ENCODE assay signal across 8 mouse cellular contexts in the genomic region with DNA sequence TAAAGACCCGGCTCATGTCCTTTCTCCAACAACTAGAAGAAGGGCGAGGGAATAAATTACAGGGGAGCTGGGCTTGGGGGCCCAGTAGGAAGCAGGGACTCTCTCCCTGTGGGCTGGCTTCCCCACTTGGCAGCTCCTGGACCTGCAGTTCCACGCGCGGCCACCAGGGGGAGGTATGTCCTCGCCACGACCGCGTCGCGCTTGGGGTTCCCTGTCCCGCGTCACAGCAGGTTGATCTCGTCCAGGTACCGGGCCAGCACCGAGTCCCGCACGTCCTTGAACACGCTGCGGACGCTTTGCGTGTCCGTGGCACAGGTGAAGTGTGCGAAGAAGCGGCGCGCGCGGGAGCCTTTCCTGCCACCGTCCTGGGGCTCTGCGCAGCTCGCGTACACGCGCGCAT. TPM values are rescaled to one million over a fixed set of nuclear protein-coding genes. Genes with fewer than 3 reads are reported as not detected.
DNase-seq lines count a peak whose midpoint lies in the region; ATAC-seq and TF ChIP-seq lines count a peak whose summit lies in the region.

No protein-coding gene starts in this region.

- no peaks in the 10 kb centered on the region for H3K27me3 ChIP-seq in E14TG2a.4 (ENCODE audit: insufficient read depth, low read length)
- H3K27me3 ChIP-seq in forebrain, embryonic 13.5 days, result peaks cover 9% of the 10 kb centered on the region; the same call in 1 of the 2 replicates

- no peak for TF ChIP-seq POLR2A in lung, adult 2 months (IDR thresholded peaks at IDR 0.05; ENCODE audit: borderline replicate concordance, extremely low read depth, low read depth, low read length)
- TF ChIP-seq POLR2A in olfactory bulb, adult 2 months (IDR thresholded peaks at IDR 0.05; ENCODE audit: insufficient read depth, low read depth, low read length), result no peak

- peak overlapping the region; percentile 47 for H3K9ac ChIP-seq in forebrain, embryonic 13.5 days

- intact Hi-C loops in heart, postnatal 14 days (cut with DNase I), result loop anchor here (1.0 to 5.0 kb wide), 4 partner anchors 24 to 670 kb away; partner anchors contain the start of gene Tle6

- peak; percentile 23; the same call in 1 of the 2 replicates for ATAC-seq in cerebellum, adult (ENCODE audit: insufficient number of reproducible peaks, low FRiP score, low TSS enrichment)
- ATAC-seq in forebrain, embryonic 13.5 days, result peak; percentile 52

- H3K4me2 ChIP-seq in forebrain, embryonic 13.5 days, result peak overlapping the region; percentile 70

- H3K4me3 ChIP-seq in E14TG2a.4 (replicated peaks; ENCODE audit: low read length), result peak overlapping the region; percentile 75
- peak overlapping the region; percentile 36 for H3K4me3 ChIP-seq in forebrain, embryonic 13.5 days
- peak overlapping the region; percentile 9 for H3K4me3 ChIP-seq in lung, adult 2 months (replicated peaks; ENCODE audit: extremely low read depth, low read depth, low read length)
- H3K4me3 ChIP-seq in olfactory bulb, adult 2 months (ENCODE audit: insufficient read depth, low read depth, low read length), result peak overlapping the region; percentile 48

- no peak overlapping the region for H3K27ac ChIP-seq in forebrain, embryonic 13.5 days
- H3K27ac ChIP-seq in olfactory bulb, adult 2 months (ENCODE audit: insufficient read depth, low read depth, low read length), result no peak overlapping the region

- peak; percentile 96 for TF ChIP-seq CTCF in E14TG2a.4 (conservative IDR thresholded peaks at IDR 0.05; ENCODE audit: low read length)
- peak; percentile 81 for TF ChIP-seq CTCF in lung, adult 2 months (IDR thresholded peaks at IDR 0.05; ENCODE audit: insufficient read depth, low read length)
- TF ChIP-seq CTCF in olfactory bulb, adult 2 months (IDR thresholded peaks at IDR 0.05; ENCODE audit: insufficient read depth, low read depth, low read length), result peak; percentile 96

- peaks cover 77% of the 10 kb centered on the region for H3K4me1 ChIP-seq in E14TG2a.4 (replicated peaks; ENCODE audit: low read depth, low read length)
- 0 out of 2 replicates have a peak, but pooled peaks cover 6% of the 10 kb centered on the region for H3K4me1 ChIP-seq in forebrain, embryonic 13.5 days
- 0 out of 2 replicates have a peak, but pooled peaks cover 2% of the 10 kb centered on the region for H3K4me1 ChIP-seq in lung, adult 2 months (ENCODE audit: control insufficient read depth, insufficient read depth, low read length)
- peaks cover 8% of the 10 kb centered on the region; the same call in 1 of the 2 replicates for H3K4me1 ChIP-seq in olfactory bulb, adult 2 months (ENCODE audit: control insufficient read depth, insufficient read depth, low read length)

- H3K36me3 ChIP-seq in E14TG2a.4 (ENCODE audit: insufficient read depth, low read length), result peaks cover 57% of the 10 kb centered on the region
- H3K36me3 ChIP-seq in forebrain, embryonic 13.5 days (ENCODE audit: poor library complexity, severe bottlenecking), result no peaks in the 10 kb centered on the region

- WGBS in forebrain, embryonic 13.5 days, result 10% methylated on average over 27 of the region's 36 CpGs
- WGBS in large intestine, adult 2 months, result 8% methylated on average over 36 of the region's 36 CpGs
- 8% methylated on average over 36 of the region's 36 CpGs for WGBS in lung, adult 2 months
- 6% methylated on average over 36 of the region's 36 CpGs for WGBS in olfactory bulb, adult 2 months

- peaks cover 6% of the 10 kb centered on the region; the same call in 1 of the 2 replicates for H3K9me3 ChIP-seq in E14TG2a.4 (ENCODE audit: low read length)
- no peaks in the 10 kb centered on the region for H3K9me3 ChIP-seq in forebrain, embryonic 13.5 days (replicated peaks)

- DNase-seq in heart, postnatal 14 days, result peak; percentile 90 to 96
- DNase-seq in large intestine, adult 2 months (ENCODE audit: low read depth, low spot score), result peak; percentile 38
- peak; percentile 95 for DNase-seq in lung, adult 2 months
- peak; percentile 73 for DNase-seq in thymus, adult 18-20 months

RNA-seq across cellular contexts. Expression of gene S1pr4, which starts 2.7 kb away (rescaled TPM):
- polyA plus RNA-seq in forebrain, embryonic 13.5 days (2015; fragmentation: Nextera tagmentation; extraction: Ambion mirVana), result 0.52 and 0.53 TPM in 2 replicates
- 1 to 10 TPM in 1 of 2 experiments, under 1 TPM in 1; 0.96 to 1.2 TPM for total RNA-seq in heart, postnatal 14 days (2021)
- polyA plus RNA-seq in large intestine, adult 2 months (2012; rRNA removed), result 4.4 and 4.8 TPM in 2 replicates
- polyA plus RNA-seq in lung, adult 2 months (2012; rRNA removed), result 40.3 and 47.5 TPM in 2 replicates
- not detected in 2 replicates for polyA plus RNA-seq in olfactory bulb, adult 2 months (2012; ENCODE audit: insufficient read depth, insufficient read length, low replicate concordance, missing spikeins)

RNA-seq across cellular contexts. Expression of gene Ncln, which starts 6.5 kb away (rescaled TPM):
- 56.8 and 60.9 TPM in 2 replicates for polyA plus RNA-seq in forebrain, embryonic 13.5 days (2015; fragmentation: Nextera tagmentation; extraction: Ambion mirVana)
- 10 to 100 TPM; 55.4 to 62.0 TPM for total RNA-seq in heart, postnatal 14 days (2021)
- 242 and 319 TPM in 2 replicates for polyA plus RNA-seq in large intestine, adult 2 months (2012; rRNA removed)
- 197 and 203 TPM in 2 replicates for polyA plus RNA-seq in lung, adult 2 months (2012; rRNA removed)
- polyA plus RNA-seq in olfactory bulb, adult 2 months (2012; ENCODE audit: insufficient read depth, insufficient read length, low replicate concordance, missing spikeins), result 181 TPM in 1 of 2 replicates, not detected in the other

RNA-seq across cellular contexts. Expression of gene Celf5, which starts 20.1 kb away (rescaled TPM):
- polyA plus RNA-seq in forebrain, embryonic 13.5 days (2015; fragmentation: Nextera tagmentation; extraction: Ambion mirVana), result 48.8 and 57.4 TPM in 2 replicates
- total RNA-seq in heart, postnatal 14 days (2021), result under 1 TPM; 0.15 to 0.19 TPM
- polyA plus RNA-seq in large intestine, adult 2 months (2012; rRNA removed), result 2.3 and 5.3 TPM in 2 replicates
- polyA plus RNA-seq in lung, adult 2 months (2012; rRNA removed), result 0.92 and 1.1 TPM in 2 replicates
- not detected in 2 replicates for polyA plus RNA-seq in olfactory bulb, adult 2 months (2012; ENCODE audit: insufficient read depth, insufficient read length, low replicate concordance, missing spikeins)

RNA-seq across cellular contexts. Expression of gene Gna15, which starts 21.4 kb away (rescaled TPM):
- polyA plus RNA-seq in forebrain, embryonic 13.5 days (2015; fragmentation: Nextera tagmentation; extraction: Ambion mirVana), result 0.48 and 0.57 TPM in 2 replicates
- total RNA-seq in heart, postnatal 14 days (2021), result under 1 TPM; 0.73 to 0.76 TPM
- polyA plus RNA-seq in large intestine, adult 2 months (2012; rRNA removed), result 1.6 and 2.3 TPM in 2 replicates
- 8.5 and 9.5 TPM in 2 replicates for polyA plus RNA-seq in lung, adult 2 months (2012; rRNA removed)
- polyA plus RNA-seq in olfactory bulb, adult 2 months (2012; ENCODE audit: insufficient read depth, insufficient read length, low replicate concordance, missing spikeins), result not detected in 2 replicates

RNA-seq across cellular contexts. Expression of gene Gna11, which starts 42.3 kb away (rescaled TPM):
- polyA plus RNA-seq in forebrain, embryonic 13.5 days (2015; fragmentation: Nextera tagmentation; extraction: Ambion mirVana), result 79.0 and 84.3 TPM in 2 replicates
- 10 to 100 TPM; 50.6 to 51.6 TPM for total RNA-seq in heart, postnatal 14 days (2021)
- polyA plus RNA-seq in large intestine, adult 2 months (2012; rRNA removed), result 402 and 684 TPM in 2 replicates
- polyA plus RNA-seq in lung, adult 2 months (2012; rRNA removed), result 114 and 117 TPM in 2 replicates
- not detected in 2 replicates for polyA plus RNA-seq in olfactory bulb, adult 2 months (2012; ENCODE audit: insufficient read depth, insufficient read length, low replicate concordance, missing spikeins)

Comparison
In these comparisons a context has a peak if more than half of its experiments do, and no peak if none do; other contexts are left out.
1. H3K4me3 ChIP-seq: peak in every context shown above with its lines; median percentile 75 in E14TG2a.4; 48 in olfactory bulb, adult 2 months; 36 in forebrain, embryonic 13.5 days; 9 in lung, adult 2 months.
2. DNase-seq: peak in every context shown above with its lines; median percentile 95 in lung, adult 2 months; 93 in heart, postnatal 14 days; 73 in thymus, adult 18-20 months; 38 in large intestine, adult 2 months.